Mouse (Mus musculus) ES-E14 (cell line): ENCODE results near the gene A930017K11Rik.

Experiments
- CHD2 ChIP-seq: IDR thresholded peaks from 2 replicates; pipeline ENCODE4 v1.6.1; 2014; ENCODE audit warnings: mild to moderate bottlenecking, low read depth, low read length, inconsistent platforms
- HCFC1 ChIP-seq: IDR thresholded peaks from 2 replicates; pipeline ENCODE4 v1.6.1; 2012; ENCODE audit warnings: low read length, inconsistent platforms, borderline replicate concordance; ENCODE audit not compliant: insufficient read depth
- ZNF384 ChIP-seq: IDR thresholded peaks from 2 replicates; pipeline ENCODE4 v1.6.1; 2012; ENCODE audit warnings: low read depth, low read length, inconsistent platforms

DNA sequence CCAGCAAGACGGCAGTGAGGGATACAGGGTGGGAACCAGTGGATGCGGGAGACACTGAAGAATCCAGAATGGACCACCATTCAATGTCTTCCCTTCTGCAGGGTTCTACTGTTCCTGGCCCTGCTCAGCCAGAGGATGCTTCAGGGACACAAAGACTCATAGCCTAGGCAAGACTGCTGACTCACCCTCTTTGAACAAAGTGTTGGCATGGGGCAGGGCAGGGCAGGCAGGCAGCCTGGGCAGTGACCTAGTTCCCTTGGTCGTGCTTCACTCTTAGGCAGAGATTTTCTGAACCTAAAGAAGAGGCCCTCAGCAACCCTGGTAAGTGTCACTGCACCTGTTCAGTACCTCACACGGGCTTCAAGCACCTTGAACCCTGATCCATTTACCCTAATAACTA is 40.5 kb downstream of the A930017K11Rik start:
- TF ChIP-seq HCFC1 (no peak), ZNF384 (no peak), CHD2 (no peak)
